Mouse (Mus musculus) bone marrow, adult 2 months (tissue): ENCODE measurements at regions not wholly inside any gene's neighbourhood (a gene's known extent, or its start where the extent isn't known, plus 50 kb on each side); places are given as distances from the start of the nearest gene placed in this dataset.

Experiments used
- CTCF ChIP-seq: fragments of 200-500 bp; IDR thresholded peaks from 2 replicates; pipeline ENCODE4 v1.5.1; 2011; ENCODE audit warnings: low read length, control low read depth; ENCODE audit not compliant: control insufficient read depth, insufficient read depth
- POLR2A ChIP-seq: fragments of 200-500 bp; IDR thresholded peaks from 2 replicates; pipeline ENCODE4 v1.6.1; 2011; ENCODE audit warnings: low read depth, mild to moderate bottlenecking, control low read depth, low read length, borderline replicate concordance; ENCODE audit not compliant: control insufficient read depth

DNA sequence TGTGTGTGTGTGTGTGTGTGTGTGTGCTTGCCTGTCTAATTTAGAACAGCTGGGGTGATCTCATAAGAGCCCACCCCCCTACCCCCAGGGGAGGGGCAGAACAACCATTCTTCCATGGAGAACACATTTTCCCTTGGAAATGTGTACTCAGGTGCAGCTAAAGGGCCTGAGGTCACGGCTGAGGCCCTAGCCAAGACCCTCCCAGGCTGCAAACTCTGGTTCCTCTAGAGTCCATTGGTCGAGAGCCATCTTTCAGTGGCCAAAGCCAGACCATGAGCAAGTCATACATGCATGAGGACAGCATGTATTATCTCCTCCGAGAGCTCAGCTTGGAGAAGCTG lies 154.9 kb upstream of the Tnp1 start:
- TF ChIP-seq CTCF, result no peak
- no peak for TF ChIP-seq POLR2A
